In genomic region chr12:3365449-3366189, GRCm38 (mm10) we compare ENCODE assay signal across 7 mouse cellular contexts. TPM values are rescaled to one million over a fixed set of nuclear protein-coding genes. Genes with fewer than 3 reads are reported as not detected.
A peak's percentile ranks its signal among the peaks of the same experiment; 100 is the strongest.
DNase-seq lines count a peak whose midpoint lies in the region; ATAC-seq and TF ChIP-seq lines count a peak whose summit lies in the region.

No protein-coding gene starts in this region.

- peaks cover 42% of the 10 kb centered on the region for H3K4me1 ChIP-seq in lung, embryonic 15.5 days
- peaks cover 4% of the 10 kb centered on the region; the same call in 1 of the 2 replicates for H3K4me1 ChIP-seq in cortical plate, adult 2 months (ENCODE audit: control insufficient read depth, insufficient read depth, low read length)
- peaks cover 14% of the 10 kb centered on the region; the same call in 1 of the 2 replicates for H3K4me1 ChIP-seq in liver, embryonic 15.5 days (replicated peaks)

- ATAC-seq in lung, embryonic 15.5 days (ENCODE audit: borderline replicate concordance, extremely low read depth, low FRiP score, low TSS enrichment): peak; percentile 24; the same call in 1 of the 2 replicates
- peak; percentile 27 for ATAC-seq in activated CD4-positive, CD25-positive, alpha-beta regulatory T cell, adult 4 months
- ATAC-seq in hematopoietic stem cell, adult 5-6 weeks (replicated peaks in 1 of 2; ENCODE audit: insufficient read depth in 1 of 2, low FRiP score in 2 of 2, low TSS enrichment in 1 of 2, low read depth in 1 of 2, poor library complexity in 2 of 2, severe bottlenecking in 2 of 2): peak; percentile 12 to 51; a peak in 3 of 4 replicates
- ATAC-seq in liver, embryonic 15.5 days (ENCODE audit: insufficient read depth): 0 out of 2 replicates have a peak, but pooled peaks have one; percentile 17

- H3K9me3 ChIP-seq in lung, embryonic 15.5 days: no peaks in the 10 kb centered on the region
- H3K9me3 ChIP-seq in liver, embryonic 15.5 days (replicated peaks): no peaks in the 10 kb centered on the region

- WGBS in lung, embryonic 15.5 days: 3% methylated on average over 31 of the region's 31 CpGs
- 9% methylated on average over 31 of the region's 31 CpGs for WGBS in liver, embryonic 15.5 days (ENCODE audit: insufficient replicate concordance)

- no peak for DNase-seq in lung, postnatal 10 days
- peak; percentile 32 for DNase-seq in thymus, postnatal 0 days (ENCODE audit: low spot score)

- no peak for TF ChIP-seq CTCF in cortical plate, adult 2 months (IDR thresholded peaks at IDR 0.05; ENCODE audit: extremely low read depth, insufficient read depth, low read length)

- peak overlapping the region; percentile 68 for H3K9ac ChIP-seq in lung, embryonic 15.5 days
- H3K9ac ChIP-seq in liver, embryonic 15.5 days: peak overlapping the region; percentile 35; the same call in 1 of the 2 replicates

- peak overlapping the region; percentile 77 for H3K4me3 ChIP-seq in lung, embryonic 15.5 days
- peak overlapping the region; percentile 75 for H3K4me3 ChIP-seq in cortical plate, adult 2 months (ENCODE audit: insufficient read depth, low read length)
- peak overlapping the region; percentile 67 for H3K4me3 ChIP-seq in liver, embryonic 15.5 days (replicated peaks)

- H3K4me2 ChIP-seq in lung, embryonic 15.5 days: peak overlapping the region; percentile 94
- peak overlapping the region; percentile 81 for H3K4me2 ChIP-seq in liver, embryonic 15.5 days

- H3K27me3 ChIP-seq in lung, embryonic 15.5 days: no peaks in the 10 kb centered on the region
- H3K27me3 ChIP-seq in liver, embryonic 15.5 days: peaks cover 26% of the 10 kb centered on the region

- H3K27ac ChIP-seq in lung, embryonic 15.5 days: peak overlapping the region; percentile 75
- H3K27ac ChIP-seq in cortical plate, adult 2 months (ENCODE audit: insufficient read depth, low read length): peak overlapping the region; percentile 94
- no peak overlapping the region for H3K27ac ChIP-seq in liver, embryonic 15.5 days (replicated peaks)

- no peak for TF ChIP-seq POLR2A in cortical plate, adult 2 months (IDR thresholded peaks at IDR 0.05; ENCODE audit: extremely low read depth, insufficient read depth, low read length)

- H3K36me3 ChIP-seq in lung, embryonic 15.5 days: peaks cover 9% of the 10 kb centered on the region; the same call in 1 of the 2 replicates
- no peaks in the 10 kb centered on the region for H3K36me3 ChIP-seq in liver, embryonic 15.5 days (replicated peaks)

RNA-seq across cellular contexts. Expression of gene Kif3c, which starts 0.7 kb away (rescaled TPM):
- polyA plus RNA-seq in lung, embryonic 15.5 days (2015; fragmentation: Nextera tagmentation; extraction: Ambion mirVana): 11.8 and 12.0 TPM in 2 replicates
- polyA plus RNA-seq in activated CD4-positive, CD25-positive, alpha-beta regulatory T cell, adult 4 months (2017; shearing (Covaris generic)): 1 to 10 TPM; 1.8 to 3.7 TPM
- 123 and 130 TPM in 2 replicates for polyA plus RNA-seq in cortical plate, adult 2 months (2012; rRNA removed)
- total RNA-seq in hematopoietic stem cell, adult 5-6 weeks (2017): 4.7 and 5.4 TPM in 2 replicates
- 0.76 and 0.81 TPM in 2 replicates for polyA plus RNA-seq in liver, embryonic 15.5 days (2015; fragmentation: Nextera tagmentation; extraction: Ambion mirVana)
- polyA plus RNA-seq in thymus, postnatal 0 days (2015; fragmentation: Nextera tagmentation; extraction: Ambion mirVana): 6.4 and 6.9 TPM in 2 replicates

RNA-seq across cellular contexts. Expression of gene Rab10, which starts 55.9 kb away (rescaled TPM):
- polyA plus RNA-seq in lung, embryonic 15.5 days (2015; fragmentation: Nextera tagmentation; extraction: Ambion mirVana): 75.7 and 81.3 TPM in 2 replicates
- 10 to 100 TPM; 51.4 to 65.5 TPM for polyA plus RNA-seq in activated CD4-positive, CD25-positive, alpha-beta regulatory T cell, adult 4 months (2017; shearing (Covaris generic))
- 105 and 108 TPM in 2 replicates for polyA plus RNA-seq in cortical plate, adult 2 months (2012; rRNA removed)
- total RNA-seq in hematopoietic stem cell, adult 5-6 weeks (2017): 149 and 188 TPM in 2 replicates
- 45.3 and 45.7 TPM in 2 replicates for polyA plus RNA-seq in liver, embryonic 15.5 days (2015; fragmentation: Nextera tagmentation; extraction: Ambion mirVana)
- 69.7 and 71.0 TPM in 2 replicates for polyA plus RNA-seq in thymus, postnatal 0 days (2015; fragmentation: Nextera tagmentation; extraction: Ambion mirVana)
